ENCODE assay signal across 31 mouse cellular contexts in genomic region chr1:58070091-58070490, GRCm38 (mm10). TPM values are rescaled to one million over a fixed set of nuclear protein-coding genes. Genes with fewer than 3 reads are reported as not detected.
A peak's percentile ranks its signal among the peaks of the same experiment; 100 is the strongest.
DNase-seq lines count a peak whose midpoint lies in the region; ATAC-seq lines count a peak whose summit lies in the region.
"Had no signal": no experiment of that assay in that cellular context is flagged by ENCODE, and none has a peak within 500 bp of the region (broad histone marks: within the 10 kb centered on the region; RNA-seq: fewer than 3 reads in every experiment).

No protein-coding gene starts in this region.

- 89% methylated on average over 11 of the region's 11 CpGs for WGBS in midbrain, embryonic 15.5 days
- 94% methylated on average over 11 of the region's 11 CpGs for WGBS in midbrain, embryonic 10.5 days

- no peaks in the 10 kb centered on the region for H3K27me3 ChIP-seq in midbrain, embryonic 15.5 days (replicated peaks)
- H3K27me3 ChIP-seq in midbrain, embryonic 10.5 days (ENCODE audit: low read depth, poor library complexity, severe bottlenecking) = no peaks in the 10 kb centered on the region
- H3K27me3 ChIP-seq: embryonic facial prominence, embryonic 13.5 days; limb, embryonic 12.5 days; liver, embryonic 15.5 days; lung, embryonic 15.5 days; midbrain, embryonic 12.5 days; neural tube, embryonic 12.5 days; Patski had no signal

- DNase-seq in adrenal gland, postnatal 10 days = peak; percentile 8
- no peak for DNase-seq in adrenal gland, adult 8-10 months
- no peak for DNase-seq in frontal cortex, postnatal 10 days (ENCODE audit: low spot score in 2 of 2)
- DNase-seq in midbrain, embryonic 10.5 days (ENCODE audit: low spot score) = no peak
- peak; percentile 38 for DNase-seq in brain, adult 2 months (ENCODE audit: low read depth, low spot score)
- DNase-seq in embryo, embryonic 10 days (ENCODE audit: low spot score) = no peak
- DNase-seq: cerebellum, adult 11-12 months; cerebellum, adult 9-11 months; gastrocnemius, postnatal 10 days; heart, postnatal 14 days; kidney, adult 11 months; kidney, postnatal 14 days; layer of hippocampus, adult 9-11 months; right cerebral cortex, adult 18-20 months; thymus, adult 2 months; thymus, postnatal 36 days had no signal

- H3K9ac ChIP-seq in midbrain, embryonic 15.5 days = no peak overlapping the region
- H3K9ac ChIP-seq: embryonic facial prominence, embryonic 13.5 days; limb, embryonic 12.5 days; liver, embryonic 15.5 days; lung, embryonic 15.5 days; midbrain, embryonic 12.5 days; neural tube, embryonic 12.5 days had no signal

- no peaks in the 10 kb centered on the region for H3K9me3 ChIP-seq in midbrain, embryonic 15.5 days
- no peaks in the 10 kb centered on the region for H3K9me3 ChIP-seq in midbrain, embryonic 10.5 days (replicated peaks)
- H3K9me3 ChIP-seq: embryonic facial prominence, embryonic 13.5 days; forebrain, embryonic 10.5 days; limb, embryonic 12.5 days; liver, embryonic 15.5 days; lung, embryonic 15.5 days; midbrain, embryonic 12.5 days; neural tube, embryonic 12.5 days had no signal

- H3K27ac ChIP-seq in midbrain, embryonic 15.5 days = no peak overlapping the region
- no peak overlapping the region for H3K27ac ChIP-seq in midbrain, embryonic 10.5 days (replicated peaks)
- H3K27ac ChIP-seq: embryonic facial prominence, embryonic 13.5 days; forebrain, embryonic 10.5 days; limb, embryonic 12.5 days; liver, embryonic 15.5 days; lung, embryonic 15.5 days; midbrain, embryonic 12.5 days; neural tube, embryonic 12.5 days had no signal

- no peak overlapping the region for H3K4me3 ChIP-seq in midbrain, embryonic 15.5 days
- H3K4me3 ChIP-seq in midbrain, embryonic 10.5 days = no peak overlapping the region
- H3K4me3 ChIP-seq: embryonic facial prominence, embryonic 13.5 days; forebrain, embryonic 10.5 days; limb, embryonic 12.5 days; liver, embryonic 15.5 days; lung, embryonic 15.5 days; midbrain, embryonic 12.5 days; myocyte; neural tube, embryonic 12.5 days had no signal

- peak; percentile 55; the same call in 1 of the 2 replicates for ATAC-seq in frontal cortex, adult (ENCODE audit: low TSS enrichment)
- ATAC-seq in midbrain, embryonic 15.5 days (replicated peaks) = peak; percentile 56; the same call in 1 of the 2 replicates
- ATAC-seq: inflammation-experienced regulatory T-cells, adult 6 months; Patski had no signal

- H3K36me3 ChIP-seq in midbrain, embryonic 15.5 days (replicated peaks) = no peaks in the 10 kb centered on the region
- H3K36me3 ChIP-seq in midbrain, embryonic 10.5 days = no peaks in the 10 kb centered on the region
- H3K36me3 ChIP-seq: embryonic facial prominence, embryonic 13.5 days; forebrain, embryonic 10.5 days; limb, embryonic 12.5 days; liver, embryonic 15.5 days; lung, embryonic 15.5 days; midbrain, embryonic 12.5 days; neural tube, embryonic 12.5 days had no signal

- no peaks in the 10 kb centered on the region for H3K4me1 ChIP-seq in midbrain, embryonic 15.5 days
- H3K4me1 ChIP-seq in midbrain, embryonic 10.5 days = peaks cover 11% of the 10 kb centered on the region
- H3K4me1 ChIP-seq: limb, embryonic 12.5 days; liver, embryonic 15.5 days; neural tube, embryonic 12.5 days had no signal

- no peak overlapping the region for H3K4me2 ChIP-seq in midbrain, embryonic 15.5 days
- H3K4me2 ChIP-seq: embryonic facial prominence, embryonic 13.5 days; limb, embryonic 12.5 days; liver, embryonic 15.5 days; lung, embryonic 15.5 days; midbrain, embryonic 12.5 days; neural tube, embryonic 12.5 days had no signal

RNA-seq across cellular contexts. Expression of gene Aox1, which starts 40.4 kb away (rescaled TPM):
- 10 to 100 TPM; 19.2 to 26.3 TPM for total RNA-seq in adrenal gland, postnatal 10 days (2021)
- 10 to 100 TPM; 30.9 to 62.1 (median 45.8) TPM for total RNA-seq in adrenal gland, adult 8-10 months (2022)
- polyA plus RNA-seq in midbrain, embryonic 15.5 days (2015; fragmentation: Nextera tagmentation; extraction: Ambion mirVana) = 0.20 and 0.26 TPM in 2 replicates
- 0.02 and 0.07 TPM in 2 replicates for polyA plus RNA-seq in midbrain, embryonic 10.5 days (2016; fragmentation: Nextera tagmentation; extraction: Ambion mirVana)
- total RNA-seq: megakaryocyte progenitor cell, adult 5-6 weeks had no signal
- polyA plus RNA-seq: inflammation-experienced regulatory T-cells, adult 6 months had no signal

RNA-seq across cellular contexts. Expression of gene Aox3, which starts 42.8 kb away (rescaled TPM):
- 1 to 10 TPM; 5.5 to 9.2 TPM for total RNA-seq in adrenal gland, postnatal 10 days (2021)
- 10 to 100 TPM in 1 of 4 experiments, 1 to 10 TPM in 3; 7.6 to 11.3 (median 8.5) TPM for total RNA-seq in adrenal gland, adult 8-10 months (2022)
- 0.34 and 0.93 TPM in 2 replicates for polyA plus RNA-seq in midbrain, embryonic 15.5 days (2015; fragmentation: Nextera tagmentation; extraction: Ambion mirVana)
- polyA plus RNA-seq in midbrain, embryonic 10.5 days (2016; fragmentation: Nextera tagmentation; extraction: Ambion mirVana) = 0.12 and 0.24 TPM in 2 replicates
- total RNA-seq: megakaryocyte progenitor cell, adult 5-6 weeks; MEL had no signal
- polyA plus RNA-seq: forebrain, embryonic 10.5 days; hindbrain, embryonic 11.5 days; inflammation-experienced regulatory T-cells, adult 6 months; myocyte had no signal

RNA-seq across cellular contexts. Expression of gene Kctd18, which starts 51.3 kb away (rescaled TPM):
- total RNA-seq in adrenal gland, postnatal 10 days (2021) = 10 to 100 TPM; 14.4 to 15.8 TPM
- total RNA-seq in adrenal gland, adult 8-10 months (2022) = 10 to 100 TPM; 10.2 to 23.2 (median 16.7) TPM
- 28.9 and 29.7 TPM in 2 replicates for polyA plus RNA-seq in midbrain, embryonic 15.5 days (2015; fragmentation: Nextera tagmentation; extraction: Ambion mirVana)
- 18.8 and 18.9 TPM in 2 replicates for polyA plus RNA-seq in midbrain, embryonic 10.5 days (2016; fragmentation: Nextera tagmentation; extraction: Ambion mirVana)

Comparison
In these comparisons a context has a peak if more than half of its experiments do, and no peak if none do; other contexts are left out.
1. DNase-seq: peak in adrenal gland, postnatal 10 days (single experiment) and brain, adult 2 months (single experiment); none in adrenal gland, adult 8-10 months (single experiment), frontal cortex, postnatal 10 days (0 of 2), midbrain, embryonic 10.5 days (single experiment) and embryo, embryonic 10 days (single experiment).